Mouse (Mus musculus): ENCODE results near the gene Stxbp6. TPM values are rescaled to one million over a fixed set of nuclear protein-coding genes. Genes with fewer than 3 reads are reported as not detected.

The Stxbp6 gene
- polyA plus RNA-seq, 1 experiment from 2014 or later: 20.0 TPM

- Histone ChIP-seq H3K4me2 (no peak overlapping the region), H3K4me1 (no peaks in the 10 kb centered on the region), H3K4me3 (no peak overlapping the region), H3K36me3 (no peaks in the 10 kb centered on the region), H3K27me3 (no peaks in the 10 kb centered on the region), H3K27ac (no peak overlapping the region), H3K9me3 (no peaks in the 10 kb centered on the region), H3K9ac (no peak overlapping the region)
- WGBS: 29% methylated on average over 3 of the region's 3 CpGs
- ATAC-seq (ENCODE audit: insufficient number of reproducible peaks, low FRiP score, low TSS enrichment, low read depth): no peak
Observed at GRCm38 (mm10) chr12:44848483-44849221, 225.9 kb downstream of the Stxbp6 start.

- no peak overlapping the region for H3K9ac ChIP-seq
- no peak overlapping the region for H3K27ac ChIP-seq
- H3K4me3 ChIP-seq: no peak overlapping the region
- peaks cover 10% of the 10 kb centered on the region for H3K4me1 ChIP-seq
- no peaks in the 10 kb centered on the region for H3K9me3 ChIP-seq
- H3K27me3 ChIP-seq: no peaks in the 10 kb centered on the region
- no peak for ATAC-seq (ENCODE audit: insufficient number of reproducible peaks, low FRiP score, low TSS enrichment, low read depth)
- H3K36me3 ChIP-seq: no peaks in the 10 kb centered on the region
- no peak overlapping the region for H3K4me2 ChIP-seq
- 56% methylated on average over 2 of the region's 2 CpGs for WGBS
Observed at GRCm38 (mm10) chr12:44840585-44840984, 233.9 kb downstream of the Stxbp6 start.

GRCm38 (mm10) chr12:44839594-44840373 is 234.7 kb downstream of the Stxbp6 start:
- ATAC-seq (ENCODE audit: insufficient number of reproducible peaks, low FRiP score, low TSS enrichment, low read depth): no peak
- H3K4me2 ChIP-seq: 0 out of 2 replicates have a peak overlapping the region, but pooled peaks have one; percentile 12

DNA sequence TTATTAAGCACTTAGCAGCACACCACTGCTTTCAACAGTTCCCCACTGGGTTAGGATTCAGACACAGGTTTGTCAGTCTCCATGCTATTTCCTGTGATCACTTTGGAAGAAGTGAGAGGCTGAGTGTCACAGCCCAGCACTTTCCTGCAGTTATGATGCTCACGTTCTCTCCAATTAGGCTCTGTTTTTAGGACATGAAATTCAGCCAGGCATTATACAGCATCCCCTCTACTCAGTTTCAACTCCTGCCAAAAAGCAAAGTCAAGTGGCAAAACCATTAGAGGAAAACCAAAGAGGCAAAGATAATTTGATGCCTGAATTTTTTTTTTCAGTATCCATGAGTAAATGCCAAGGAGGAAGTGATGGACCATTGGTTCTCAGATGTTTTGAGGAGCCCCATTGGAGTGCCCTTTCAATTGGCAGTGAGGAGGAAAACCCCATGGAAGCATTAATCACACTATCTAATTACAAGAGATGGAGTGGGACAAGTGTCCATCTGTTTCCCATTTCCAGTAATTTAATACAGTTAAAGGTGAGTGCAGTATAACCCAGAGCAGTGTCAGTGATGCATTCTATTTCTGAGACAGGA is 238.5 kb downstream of the Stxbp6 start:
- Histone ChIP-seq H3K9me3 (no peaks in the 10 kb centered on the region), H3K9ac (no peak overlapping the region), H3K27ac (no peak overlapping the region), H3K27me3 (no peaks in the 10 kb centered on the region), H3K36me3 (no peaks in the 10 kb centered on the region), H3K4me2 (no peak overlapping the region), H3K4me3 (no peak overlapping the region), H3K4me1 (peaks cover 10% of the 10 kb centered on the region)
- WGBS: 30% methylated on average over 1 of the region's 1 CpGs
- no peak for ATAC-seq (ENCODE audit: insufficient number of reproducible peaks, low FRiP score, low TSS enrichment, low read depth)

More at GRCm38 (mm10) chr12:44839594-44840373, 234.7 kb downstream of the Stxbp6 start:
- Histone ChIP-seq H3K36me3 (no peaks in the 10 kb centered on the region), H3K4me3 (no peak overlapping the region), H3K27me3 (no peaks in the 10 kb centered on the region), H3K4me1 (peaks cover 10% of the 10 kb centered on the region), H3K9me3 (no peaks in the 10 kb centered on the region), H3K27ac (no peak overlapping the region), H3K9ac (no peak overlapping the region)
- WGBS: 14% methylated on average over 7 of the region's 7 CpGs

- Histone ChIP-seq H3K4me3 (no peak overlapping the region), H3K36me3 (no peaks in the 10 kb centered on the region), H3K4me2 (no peak overlapping the region), H3K9me3 (no peaks in the 10 kb centered on the region), H3K27me3 (no peaks in the 10 kb centered on the region), H3K9ac (no peak overlapping the region), H3K4me1 (no peaks in the 10 kb centered on the region), H3K27ac (no peak overlapping the region)
- 50% methylated on average over 2 of the region's 2 CpGs for WGBS
- ATAC-seq (ENCODE audit: insufficient number of reproducible peaks, low FRiP score, low TSS enrichment, low read depth): no peak
Observed at GRCm38 (mm10) chr12:44811895-44812294, 262.6 kb downstream of the Stxbp6 start.

DNA sequence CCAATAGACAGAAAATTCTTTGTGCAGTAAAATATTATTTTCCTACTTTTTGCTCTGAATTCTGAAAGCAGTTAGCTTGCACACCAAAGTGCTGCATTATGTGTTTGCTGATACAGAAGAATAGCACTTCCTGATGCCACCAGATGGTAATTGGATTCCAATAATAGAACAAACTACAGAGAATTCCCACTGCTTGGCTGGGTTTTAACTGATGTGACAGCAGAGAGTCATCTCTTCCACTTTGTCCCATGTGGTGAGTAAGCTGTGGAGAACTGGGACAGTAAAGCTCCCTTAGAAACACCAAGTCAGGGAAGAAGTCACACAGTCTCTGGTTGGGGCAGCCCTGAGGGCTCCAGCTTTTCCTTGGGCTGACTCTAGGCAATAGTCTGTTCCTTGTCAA is 270.3 kb downstream of the Stxbp6 start:
- Histone ChIP-seq H3K9me3 (no peaks in the 10 kb centered on the region), H3K4me2 (no peak overlapping the region), H3K27me3 (no peaks in the 10 kb centered on the region), H3K4me1 (no peaks in the 10 kb centered on the region), H3K27ac (no peak overlapping the region), H3K36me3 (no peaks in the 10 kb centered on the region), H3K4me3 (no peak overlapping the region), H3K9ac (no peak overlapping the region)
- ATAC-seq (ENCODE audit: insufficient number of reproducible peaks, low FRiP score, low TSS enrichment, low read depth): no peak
